Mouse (Mus musculus): ENCODE data around the gene Cox6a2. TPM values are rescaled to one million over a fixed set of nuclear protein-coding genes. Genes with fewer than 3 reads are reported as not detected.

The Cox6a2 gene
- polyA plus RNA-seq (2012; rRNA removed), result 53.8 and 80.3 TPM in 2 replicates
- 40.2 and 70.8 TPM in 2 replicates for polyA plus RNA-seq (2014; fragmentation: Nextera tagmentation; extraction: Ambion mirVana)

DNA sequence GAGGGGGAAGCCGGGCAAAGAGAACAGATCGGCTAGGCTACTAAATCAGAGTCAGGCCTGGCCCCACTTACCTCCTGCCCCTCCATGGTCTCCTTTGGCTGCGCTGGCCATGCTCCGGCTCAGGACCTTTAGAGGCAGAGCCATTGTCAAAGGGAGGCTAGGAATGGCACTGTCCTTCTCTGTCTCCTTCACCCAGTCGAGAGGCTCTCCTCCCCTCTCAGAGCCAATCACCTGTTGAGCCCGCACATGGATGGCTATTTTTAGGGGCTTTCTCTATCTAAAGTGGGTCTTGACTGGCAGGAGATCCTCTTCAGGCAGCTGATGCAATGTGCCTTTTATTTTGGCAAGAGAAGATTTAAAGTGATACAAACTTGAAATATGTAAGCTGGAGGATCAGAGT lies at the start of gene Cox6a2:
Gene Cox6a2 (minus strand): TSS at position 236 of the 400 bp plus-strand sequence.
- ATAC-seq (ENCODE audit: low FRiP score, low read depth), result no peak
- Histone ChIP-seq H3K4me1 (ENCODE audit: control insufficient read depth, insufficient read depth, low read length) (no peaks in the 10 kb centered on the region), H3K4me2 (replicated peaks; ENCODE audit: low read depth, low read length, severe bottlenecking) (no peak within 1 kb of the TSS), H3K27me3 (ENCODE audit: control insufficient read depth, insufficient read depth, low read length) (no peaks in the 10 kb centered on the region), H3K27ac (replicated peaks; ENCODE audit: low read depth, low read length) (no peak within 1 kb of the TSS), H3K9ac (ENCODE audit: low read depth, low read length, severe bottlenecking) (no peak within 1 kb of the TSS), H3K9me3 (ENCODE audit: control insufficient read depth, low read length) (no peaks in the 10 kb centered on the region), H3K4me3 (replicated peaks; ENCODE audit: low read length) (no peak within 1 kb of the TSS), H3K36me3 (ENCODE audit: control insufficient read depth, insufficient read depth, low read length) (no peaks in the 10 kb centered on the region)
- TF ChIP-seq POLR2A (IDR thresholded peaks at IDR 0.05; ENCODE audit: borderline replicate concordance, extremely low read depth, insufficient read depth, insufficient read length), result no peak
- 84% methylated on average over 6 of the region's 6 CpGs for WGBS
- no peak for DNase-seq (ENCODE audit: low spot score)

DNA sequence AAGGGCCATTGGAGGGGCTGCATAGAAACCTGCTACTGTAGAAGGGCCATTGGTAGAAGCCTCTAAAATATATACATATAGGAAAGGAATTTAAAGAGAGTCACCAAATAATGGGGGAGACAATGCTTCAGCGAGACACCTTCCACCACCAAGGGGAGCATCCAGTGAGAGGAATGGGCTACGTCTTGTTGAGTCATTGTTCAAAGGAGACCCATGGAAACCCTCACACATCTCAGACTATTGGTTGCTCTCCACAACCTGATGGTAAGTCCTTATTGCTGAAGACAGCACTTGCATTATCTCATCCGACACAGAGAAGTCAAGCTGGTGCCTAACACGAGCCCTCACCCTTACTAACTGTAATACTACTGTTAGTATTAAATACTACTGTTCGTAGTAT lies 49.6 kb upstream of the Cox6a2 start:
- TF ChIP-seq POLR2A (IDR thresholded peaks at IDR 0.05; ENCODE audit: borderline replicate concordance, extremely low read depth, insufficient read depth, insufficient read length), result no peak
- H3K4me2 ChIP-seq (replicated peaks; ENCODE audit: low read depth, low read length, severe bottlenecking), result no peak overlapping the region
- H3K36me3 ChIP-seq (ENCODE audit: control insufficient read depth, insufficient read depth, low read length), result peaks cover 12% of the 10 kb centered on the region
- WGBS, result 87% methylated on average over 5 of the region's 5 CpGs
- no peaks in the 10 kb centered on the region for H3K9me3 ChIP-seq (ENCODE audit: control insufficient read depth, low read length)
- no peaks in the 10 kb centered on the region for H3K27me3 ChIP-seq (ENCODE audit: control insufficient read depth, insufficient read depth, low read length)
- ATAC-seq (ENCODE audit: low FRiP score, low read depth), result no peak
- peaks cover 10% of the 10 kb centered on the region; the same call in 1 of the 2 replicates for H3K4me1 ChIP-seq (ENCODE audit: control insufficient read depth, insufficient read depth, low read length)
- no peak overlapping the region for H3K4me3 ChIP-seq (replicated peaks; ENCODE audit: low read length)
- no peak overlapping the region for H3K27ac ChIP-seq (replicated peaks; ENCODE audit: low read depth, low read length)
- DNase-seq (ENCODE audit: low spot score), result no peak
- no peak overlapping the region for H3K9ac ChIP-seq (ENCODE audit: low read depth, low read length, severe bottlenecking)

DNA sequence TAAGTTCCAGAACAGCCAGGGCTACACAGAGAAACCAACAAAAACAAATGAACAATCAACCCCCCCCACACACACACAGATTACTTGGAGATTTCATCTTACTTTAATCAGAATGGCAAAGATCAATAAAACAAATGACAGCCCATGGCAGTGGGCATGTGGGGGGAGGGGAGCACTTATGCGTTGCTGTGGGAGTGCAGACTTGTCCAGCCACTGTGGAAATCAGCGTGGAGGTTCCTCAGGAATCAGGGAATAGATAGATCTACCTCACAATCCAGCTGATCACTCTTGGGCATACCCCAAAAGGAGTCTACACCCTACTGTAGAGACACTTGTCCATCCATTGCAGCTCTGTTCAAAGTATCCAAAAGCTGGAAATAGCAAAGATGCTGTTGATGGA lies 48.8 kb upstream of the Cox6a2 start:
- Histone ChIP-seq H3K4me3 (replicated peaks; ENCODE audit: low read length) (no peak overlapping the region), H3K9ac (ENCODE audit: low read depth, low read length, severe bottlenecking) (no peak overlapping the region), H3K36me3 (ENCODE audit: control insufficient read depth, insufficient read depth, low read length) (peaks cover 17% of the 10 kb centered on the region), H3K27me3 (ENCODE audit: control insufficient read depth, insufficient read depth, low read length) (no peaks in the 10 kb centered on the region), H3K4me2 (replicated peaks; ENCODE audit: low read depth, low read length, severe bottlenecking) (no peak overlapping the region), H3K4me1 (ENCODE audit: control insufficient read depth, insufficient read depth, low read length) (peaks cover 10% of the 10 kb centered on the region; the same call in 1 of the 2 replicates), H3K27ac (replicated peaks; ENCODE audit: low read depth, low read length) (no peak overlapping the region), H3K9me3 (ENCODE audit: control insufficient read depth, low read length) (no peaks in the 10 kb centered on the region)
- ATAC-seq (ENCODE audit: low FRiP score, low read depth) (no peak), DNase-seq (ENCODE audit: low spot score) (no peak)
- 63% methylated on average over 2 of the region's 2 CpGs for WGBS
- no peak for TF ChIP-seq POLR2A (IDR thresholded peaks at IDR 0.05; ENCODE audit: borderline replicate concordance, extremely low read depth, insufficient read depth, insufficient read length)

DNA sequence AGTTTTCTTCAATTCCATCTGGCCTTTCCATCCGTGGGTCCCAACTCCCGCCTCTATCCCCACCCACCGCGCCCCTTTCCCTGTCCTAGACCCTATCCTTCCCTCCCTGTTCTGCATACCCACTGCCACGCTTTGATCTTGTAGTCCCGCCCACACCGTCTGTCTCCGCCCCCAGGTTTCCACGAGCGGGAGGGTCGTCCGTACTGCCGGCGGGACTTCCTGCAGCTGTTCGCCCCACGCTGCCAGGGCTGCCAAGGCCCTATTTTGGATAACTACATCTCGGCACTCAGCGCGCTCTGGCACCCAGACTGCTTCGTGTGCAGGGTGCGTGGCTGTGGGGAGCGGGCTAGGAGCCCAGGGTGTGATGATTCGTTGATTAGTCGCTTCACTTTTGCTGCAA lies 46.4 kb upstream of the Cox6a2 start:
- TF ChIP-seq POLR2A (IDR thresholded peaks at IDR 0.05; ENCODE audit: borderline replicate concordance, extremely low read depth, insufficient read depth, insufficient read length), result no peak
- H3K27ac ChIP-seq (replicated peaks; ENCODE audit: low read depth, low read length), result no peak overlapping the region
- peak overlapping the region; percentile 43; the same call in 1 of the 2 replicates for H3K9ac ChIP-seq (ENCODE audit: low read depth, low read length, severe bottlenecking)
- WGBS, result 5% methylated on average over 24 of the region's 24 CpGs
- peak overlapping the region; percentile 15; the same call in 1 of the 2 replicates for H3K4me3 ChIP-seq (replicated peaks; ENCODE audit: low read length)
- DNase-seq (ENCODE audit: low spot score), result peak; percentile 40
- peak overlapping the region; percentile 45 for H3K4me2 ChIP-seq (replicated peaks; ENCODE audit: low read depth, low read length, severe bottlenecking)
- ATAC-seq (ENCODE audit: low FRiP score, low read depth), result peak; percentile 34; the same call in 1 of the 2 replicates
- peaks cover 17% of the 10 kb centered on the region for H3K4me1 ChIP-seq (ENCODE audit: control insufficient read depth, insufficient read depth, low read length)
- no peaks in the 10 kb centered on the region for H3K27me3 ChIP-seq (ENCODE audit: control insufficient read depth, insufficient read depth, low read length)
- H3K9me3 ChIP-seq (ENCODE audit: control insufficient read depth, low read length), result no peaks in the 10 kb centered on the region
- peaks cover 27% of the 10 kb centered on the region for H3K36me3 ChIP-seq (ENCODE audit: control insufficient read depth, insufficient read depth, low read length)

DNA sequence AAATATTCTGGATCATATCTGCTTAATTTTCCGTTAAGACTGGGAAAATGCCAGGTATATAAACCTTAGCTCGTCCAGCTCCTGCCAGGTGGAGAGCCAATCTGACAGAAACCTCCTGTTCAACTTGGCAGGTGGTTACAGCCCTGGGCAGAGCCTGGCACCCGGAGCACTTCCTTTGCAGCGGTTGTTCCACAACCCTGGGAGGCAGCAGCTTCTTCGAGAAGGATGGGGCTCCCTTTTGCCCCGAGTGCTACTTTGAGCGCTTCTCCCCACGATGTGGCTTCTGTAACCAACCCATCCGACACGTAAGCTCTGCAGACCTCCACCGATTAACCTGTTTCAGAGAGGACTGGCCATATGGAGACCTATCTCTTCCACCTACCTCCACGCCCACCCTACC lies 45.8 kb upstream of the Cox6a2 start:
- DNase-seq (ENCODE audit: low spot score) (no peak), ATAC-seq (ENCODE audit: low FRiP score, low read depth) (no peak)
- TF ChIP-seq POLR2A (IDR thresholded peaks at IDR 0.05; ENCODE audit: borderline replicate concordance, extremely low read depth, insufficient read depth, insufficient read length), result no peak
- 50% methylated on average over 12 of the region's 12 CpGs for WGBS
- Histone ChIP-seq H3K4me1 (ENCODE audit: control insufficient read depth, insufficient read depth, low read length) (peaks cover 18% of the 10 kb centered on the region), H3K9me3 (ENCODE audit: control insufficient read depth, low read length) (no peaks in the 10 kb centered on the region), H3K4me3 (replicated peaks; ENCODE audit: low read length) (0 out of 2 replicates have a peak overlapping the region, but pooled peaks have one; percentile 15), H3K4me2 (replicated peaks; ENCODE audit: low read depth, low read length, severe bottlenecking) (peak overlapping the region; percentile 45), H3K9ac (ENCODE audit: low read depth, low read length, severe bottlenecking) (peak overlapping the region; percentile 13; the same call in 1 of the 2 replicates), H3K36me3 (ENCODE audit: control insufficient read depth, insufficient read depth, low read length) (peaks cover 27% of the 10 kb centered on the region), H3K27me3 (ENCODE audit: control insufficient read depth, insufficient read depth, low read length) (no peaks in the 10 kb centered on the region), H3K27ac (replicated peaks; ENCODE audit: low read depth, low read length) (no peak overlapping the region)
